14 mouse cellular contexts compared by ENCODE assay signal in genomic region chr9:119005303-119006029, GRCm38 (mm10). TPM values are rescaled to one million over a fixed set of nuclear protein-coding genes. Genes with fewer than 3 reads are reported as not detected.
DNase-seq lines count a peak whose midpoint lies in the region; ATAC-seq and TF ChIP-seq lines count a peak whose summit lies in the region.
"Had no signal": no experiment of that assay in that cellular context is flagged by ENCODE, and none has a peak within 500 bp of the region (broad histone marks: within the 10 kb centered on the region; RNA-seq: fewer than 3 reads in every experiment).

No protein-coding gene starts in this region.

- no peaks in the 10 kb centered on the region for H3K27me3 ChIP-seq in kidney, postnatal 0 days (ENCODE audit: insufficient read depth, low read length)
- no peaks in the 10 kb centered on the region for H3K27me3 ChIP-seq in limb, embryonic 11.5 days (ENCODE audit: control insufficient read depth, insufficient read depth, low read length)

- ATAC-seq in kidney, postnatal 0 days (replicated peaks; ENCODE audit: low FRiP score, low read depth), result no peak
- ATAC-seq in limb, embryonic 11.5 days (ENCODE audit: insufficient number of reproducible peaks, low FRiP score, low TSS enrichment, low read depth), result no peak

- TF ChIP-seq CTCF in kidney, postnatal 0 days (IDR thresholded peaks at IDR 0.05; ENCODE audit: low read depth), result no peak

- 0 out of 2 replicates have a peak overlapping the region, but pooled peaks have one; percentile 10 for H3K9ac ChIP-seq in kidney, postnatal 0 days (ENCODE audit: low read depth, low read length)
- no peak overlapping the region for H3K9ac ChIP-seq in limb, embryonic 11.5 days (ENCODE audit: low read length)

- H3K4me2 ChIP-seq in kidney, postnatal 0 days (ENCODE audit: low read length), result no peak overlapping the region
- H3K4me2 ChIP-seq in limb, embryonic 11.5 days (ENCODE audit: low read depth, severe bottlenecking), result no peak overlapping the region
- H3K4me2 ChIP-seq: liver, embryonic 11.5 days had no signal

- H3K27ac ChIP-seq in kidney, postnatal 0 days, result 0 out of 2 replicates have a peak overlapping the region, but pooled peaks have one; percentile 15
- H3K27ac ChIP-seq in limb, embryonic 11.5 days (replicated peaks; ENCODE audit: low read depth, low read length), result peak overlapping the region; percentile 10; the same call in 1 of the 2 replicates
- H3K27ac ChIP-seq: heart, adult 2 months had no signal

- DNase-seq in embryo, embryonic 10 days (ENCODE audit: low spot score), result peak; percentile 22
- DNase-seq in embryo, embryonic 11 days, result no peak
- DNase-seq in kidney, postnatal 0 days (ENCODE audit: low spot score), result no peak
- no peak for DNase-seq in kidney, postnatal 4 days
- peak; percentile 73 for DNase-seq in brain, adult 2 months (ENCODE audit: low read depth, low spot score)
- no peak for DNase-seq in limb, embryonic 11.5 days (ENCODE audit: low spot score)
- no peak for DNase-seq in MN1 (ENCODE audit: low spot score)
- DNase-seq in thymus, postnatal 25 days, result no peak
- DNase-seq: adrenal gland, postnatal 25 days; heart, adult 2 months; kidney, adult 11 months; right cerebral cortex, postnatal 14 days; thymus, adult 2 months had no signal

- WGBS in kidney, postnatal 0 days, result 71% methylated on average over 15 of the region's 15 CpGs
- WGBS in limb, embryonic 11.5 days, result 72% methylated on average over 15 of the region's 15 CpGs

- H3K9me3 ChIP-seq in kidney, postnatal 0 days (replicated peaks; ENCODE audit: low read length), result no peaks in the 10 kb centered on the region
- no peaks in the 10 kb centered on the region for H3K9me3 ChIP-seq in limb, embryonic 11.5 days (ENCODE audit: control insufficient read depth, low read length)

- H3K4me3 ChIP-seq in kidney, postnatal 0 days (replicated peaks; ENCODE audit: low read depth, low read length), result no peak overlapping the region
- no peak overlapping the region for H3K4me3 ChIP-seq in limb, embryonic 11.5 days (ENCODE audit: low read depth, low read length)
- H3K4me3 ChIP-seq: heart, adult 2 months had no signal

- H3K4me1 ChIP-seq in kidney, postnatal 0 days (replicated peaks; ENCODE audit: insufficient read depth, low read length), result peaks cover 39% of the 10 kb centered on the region
- peaks cover 7% of the 10 kb centered on the region; the same call in 1 of the 2 replicates for H3K4me1 ChIP-seq in limb, embryonic 11.5 days (ENCODE audit: control insufficient read depth, insufficient read depth, low read length)

- no peaks in the 10 kb centered on the region for H3K36me3 ChIP-seq in kidney, postnatal 0 days (ENCODE audit: insufficient read depth, low read length)
- H3K36me3 ChIP-seq in limb, embryonic 11.5 days (ENCODE audit: control insufficient read depth, insufficient read depth, low read length), result no peaks in the 10 kb centered on the region

RNA-seq across cellular contexts. Expression of gene Vill, which starts 47.1 kb away (rescaled TPM):
- 38.8 and 41.8 TPM in 2 replicates for polyA plus RNA-seq in kidney, postnatal 0 days (2015; fragmentation: Nextera tagmentation; extraction: Ambion mirVana)
- polyA plus RNA-seq in limb, embryonic 11.5 days (2014; fragmentation: Nextera tagmentation; extraction: Ambion mirVana), result 26.0 and 26.5 TPM in 2 replicates

Comparison
In these comparisons a context has a peak if more than half of its experiments do, and no peak if none do; other contexts are left out.
1. DNase-seq: peak in embryo, embryonic 10 days (single experiment) and brain, adult 2 months (single experiment); none in embryo, embryonic 11 days (single experiment), kidney, postnatal 0 days (single experiment), kidney, postnatal 4 days (0 of 2), limb, embryonic 11.5 days (single experiment), MN1 (single experiment) and thymus, postnatal 25 days (single experiment).